Mouse (Mus musculus) spleen, adult 2 months (tissue): ENCODE results near the gene Ikzf1. TPM values are rescaled to one million over a fixed set of nuclear protein-coding genes. Genes with fewer than 3 reads are reported as not detected.

Experiments
- DNase-seq, 2 experiments: peaks; one replicate each; pipeline versions ENCODE4 v3.0.0 to v3.0.0-alpha.2; 2012 to 2021; ENCODE audit warnings: low spot score in 2 of 2, low read depth in 1 of 2
- H3K27ac ChIP-seq: fragments of 200-500 bp; 2 replicates; pipeline ENCODE4 v1.5.1; 2012; ENCODE audit warnings: low read length, inconsistent platforms; ENCODE audit not compliant: insufficient read depth
- H3K27me3 ChIP-seq: fragments of 200-500 bp; 2 replicates; pipeline ENCODE4 v1.6.1; 2012; ENCODE audit warnings: mild to moderate bottlenecking, moderate library complexity, low read length, inconsistent platforms; ENCODE audit not compliant: control insufficient read depth, insufficient read depth
- H3K36me3 ChIP-seq: fragments of 200-500 bp; 2 replicates; pipeline ENCODE4 v1.6.1; 2012; ENCODE audit warnings: mild to moderate bottlenecking, low read length, inconsistent platforms; ENCODE audit not compliant: control insufficient read depth, insufficient read depth
- H3K4me1 ChIP-seq: fragments of 200-500 bp; 2 replicates; pipeline ENCODE4 v1.6.1; 2011; ENCODE audit warnings: inconsistent platforms; ENCODE audit not compliant: control insufficient read depth, insufficient read depth, insufficient read length
- H3K4me3 ChIP-seq: fragments of 200-500 bp; 2 replicates; pipeline ENCODE4 v1.5.1; 2011; ENCODE audit warnings: mild to moderate bottlenecking, inconsistent platforms; ENCODE audit not compliant: insufficient read depth, insufficient read length; ENCODE audit errors: extremely low read depth
- CTCF ChIP-seq: fragments of 200-500 bp; IDR thresholded peaks from 2 replicates; pipeline ENCODE4 v1.5.1; 2011; ENCODE audit warnings: mild to moderate bottlenecking, inconsistent platforms; ENCODE audit not compliant: insufficient read depth, insufficient read length, insufficient replicate concordance; ENCODE audit errors: extremely low read depth
- POLR2A ChIP-seq: fragments of 200-500 bp; IDR thresholded peaks from 2 replicates; pipeline ENCODE4 v1.6.1; 2011; ENCODE audit warnings: low read depth, low read length, inconsistent platforms
- WGBS: fragments of 180-500 bp; shearing (Covaris S2); methylation state at CpG from one replicate; pipeline ENCODE4 v1.1.7; 2018; 5-methylcytosine and 5-hydroxymethylcytosine counted together
- polyA plus RNA-seq: library from polyadenylated mRNA; depleted of rRNA; stranded (reverse); fragments of >200 nt; gene quantifications from 2 replicates; pipeline ENCODE4 v1.2.3, GENCODE M21; 2012

Gene Ikzf1
- polyA plus RNA-seq, 1 experiment: 258 TPM

DNA sequence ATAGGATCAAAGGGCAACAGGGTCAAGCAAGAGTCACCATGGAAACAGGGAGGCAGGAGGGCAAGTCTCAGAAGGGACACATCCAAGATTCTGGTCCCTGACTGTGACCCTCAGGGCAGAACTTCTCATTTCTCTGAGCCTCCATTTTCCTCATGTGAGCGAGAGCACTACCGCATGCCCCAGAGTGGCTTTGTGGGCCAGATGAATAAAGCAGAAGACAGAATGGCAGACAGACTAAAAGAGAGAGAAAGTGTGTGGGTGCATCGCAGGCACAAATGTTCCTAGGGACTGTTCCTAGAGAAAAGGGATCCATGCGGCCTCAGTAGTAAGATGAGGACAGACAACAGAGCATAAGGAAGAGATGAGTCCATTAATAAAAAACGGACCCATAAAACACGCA lies 24.5 kb downstream of the Ikzf1 start:
- no peak for TF ChIP-seq POLR2A
- no peak for TF ChIP-seq CTCF
- no peak overlapping the region for H3K27ac ChIP-seq
- H3K4me3 ChIP-seq: no peak overlapping the region
- no peak for DNase-seq
- H3K27me3 ChIP-seq: no peaks in the 10 kb centered on the region
- peaks cover 27% of the 10 kb centered on the region for H3K4me1 ChIP-seq
- peaks cover 42% of the 10 kb centered on the region for H3K36me3 ChIP-seq
- 87% methylated on average over 6 of the region's 6 CpGs for WGBS

DNA sequence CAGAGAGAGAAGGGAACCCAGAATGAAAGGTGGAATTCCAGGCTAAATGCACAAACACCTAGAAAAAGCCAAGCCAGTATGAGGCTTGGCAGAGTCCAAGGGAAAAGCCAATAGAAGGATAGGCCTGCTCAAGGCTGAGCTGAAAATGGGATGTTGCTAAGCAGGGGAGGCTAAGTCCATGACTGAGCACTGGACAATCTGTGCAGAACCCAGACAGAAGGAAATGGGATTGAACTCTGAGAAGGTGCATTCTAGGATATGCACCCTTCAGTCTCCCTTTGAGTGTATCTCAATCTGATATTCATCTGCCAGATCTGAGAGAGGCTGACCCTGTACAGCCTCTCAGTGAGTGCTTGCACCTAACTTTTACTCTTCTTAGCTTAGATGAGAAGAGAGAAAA lies 25.9 kb downstream of the Ikzf1 start:
- Histone ChIP-seq H3K4me3 (no peak overlapping the region), H3K36me3 (peaks cover 39% of the 10 kb centered on the region), H3K4me1 (peaks cover 32% of the 10 kb centered on the region), H3K27me3 (no peaks in the 10 kb centered on the region), H3K27ac (peak overlapping the region; percentile 46; the same call in 1 of the 2 replicates)
- DNase-seq: no peak
- TF ChIP-seq CTCF (no peak), POLR2A (no peak)

DNA sequence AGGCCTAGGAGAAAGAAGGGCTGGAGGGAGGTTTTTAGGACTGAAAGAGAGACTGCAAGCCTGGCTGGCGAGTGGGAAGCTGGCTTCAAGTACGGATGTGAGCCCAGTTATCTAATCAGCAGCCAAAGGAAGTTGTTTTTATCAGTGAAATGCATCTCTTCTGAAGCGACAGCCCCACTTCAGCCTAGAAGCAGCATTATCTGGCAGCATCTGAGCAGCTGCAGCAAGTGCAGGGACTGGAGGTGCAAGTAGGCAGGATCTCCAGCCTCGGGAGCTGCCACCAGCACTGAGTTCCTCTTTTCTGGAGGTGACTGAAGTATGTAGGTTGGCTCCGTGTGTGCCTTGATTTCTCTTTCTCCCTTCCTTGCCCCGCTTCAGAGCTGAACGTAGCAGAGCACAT lies 26.9 kb downstream of the Ikzf1 start:
- Histone ChIP-seq H3K4me1 (peaks cover 35% of the 10 kb centered on the region), H3K27me3 (no peaks in the 10 kb centered on the region), H3K36me3 (peaks cover 37% of the 10 kb centered on the region), H3K4me3 (no peak overlapping the region), H3K27ac (peak overlapping the region; percentile 27)
- no peak for DNase-seq
- WGBS: 29% methylated on average over 7 of the region's 7 CpGs
- no peak for TF ChIP-seq POLR2A
- TF ChIP-seq CTCF: no peak

DNA sequence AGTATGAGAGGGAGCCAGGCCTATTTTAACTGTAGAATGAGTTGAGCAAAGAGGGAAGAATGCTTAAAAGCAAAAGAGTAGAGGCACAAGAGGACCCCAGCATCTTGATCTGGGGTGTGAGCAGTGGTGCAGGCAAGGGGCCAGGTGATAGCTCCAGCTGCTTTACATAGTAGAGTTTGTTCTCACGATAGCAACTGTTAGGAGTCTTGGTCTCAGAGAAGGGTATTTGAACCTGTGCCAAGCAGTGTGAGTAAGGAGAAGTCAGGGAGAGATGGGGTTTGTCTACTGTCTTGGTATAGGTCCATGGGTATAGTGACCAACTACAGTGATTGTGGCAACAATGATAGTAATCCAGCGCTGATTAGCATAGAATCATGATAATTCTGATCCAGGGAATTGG lies 29.9 kb downstream of the Ikzf1 start:
- H3K36me3 ChIP-seq: peaks cover 32% of the 10 kb centered on the region
- 43% methylated on average over 2 of the region's 2 CpGs for WGBS
- peak overlapping the region; percentile 82 for H3K27ac ChIP-seq
- H3K4me1 ChIP-seq: peaks cover 49% of the 10 kb centered on the region; the same call in 1 of the 2 replicates
- no peak for DNase-seq
- no peak overlapping the region for H3K4me3 ChIP-seq
- H3K27me3 ChIP-seq: no peaks in the 10 kb centered on the region
- TF ChIP-seq POLR2A (no peak), CTCF (no peak)

DNA sequence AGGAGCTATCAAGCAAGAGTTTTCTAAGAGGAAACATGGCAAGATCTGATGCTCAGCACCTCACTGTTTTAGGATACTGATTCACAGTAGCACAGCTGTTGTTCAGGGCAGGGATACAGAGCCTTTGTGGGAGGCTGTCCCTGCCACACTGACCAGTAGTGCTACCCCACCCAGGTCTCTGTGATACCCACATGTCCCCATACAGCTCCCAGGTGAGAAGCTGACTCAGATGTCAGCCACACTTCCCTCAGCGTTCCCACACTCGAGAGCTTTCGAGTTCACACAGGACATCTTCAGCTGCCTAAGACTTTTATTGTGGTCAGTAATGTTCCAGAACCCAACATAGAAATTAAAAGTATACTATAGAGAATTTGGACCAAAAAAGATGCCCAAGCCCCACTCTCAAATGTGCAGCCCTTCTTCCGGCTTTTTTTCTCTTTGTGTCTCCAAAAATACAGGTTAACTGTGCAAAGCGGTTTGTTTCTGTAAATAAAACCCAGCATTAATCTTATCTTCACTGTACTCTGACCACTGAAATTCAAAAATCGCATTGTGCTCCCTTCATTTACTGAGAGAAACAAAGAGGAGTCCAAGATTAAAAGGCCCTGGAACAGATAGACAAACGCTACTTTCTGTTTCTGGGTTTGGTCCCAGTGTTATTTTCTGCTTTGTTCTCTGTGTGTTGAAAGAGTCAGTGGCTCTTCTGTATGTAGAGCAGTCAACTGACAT lies 31.3 kb downstream of the Ikzf1 start:
- TF ChIP-seq CTCF (no peak), POLR2A (no peak)
- peaks cover 24% of the 10 kb centered on the region for H3K36me3 ChIP-seq
- H3K27me3 ChIP-seq: no peaks in the 10 kb centered on the region
- H3K27ac ChIP-seq: peak overlapping the region; percentile 82
- H3K4me1 ChIP-seq: peaks cover 46% of the 10 kb centered on the region
- DNase-seq: no peak
- 16% methylated on average over 7 of the region's 7 CpGs for WGBS
- H3K4me3 ChIP-seq: no peak overlapping the region

DNA sequence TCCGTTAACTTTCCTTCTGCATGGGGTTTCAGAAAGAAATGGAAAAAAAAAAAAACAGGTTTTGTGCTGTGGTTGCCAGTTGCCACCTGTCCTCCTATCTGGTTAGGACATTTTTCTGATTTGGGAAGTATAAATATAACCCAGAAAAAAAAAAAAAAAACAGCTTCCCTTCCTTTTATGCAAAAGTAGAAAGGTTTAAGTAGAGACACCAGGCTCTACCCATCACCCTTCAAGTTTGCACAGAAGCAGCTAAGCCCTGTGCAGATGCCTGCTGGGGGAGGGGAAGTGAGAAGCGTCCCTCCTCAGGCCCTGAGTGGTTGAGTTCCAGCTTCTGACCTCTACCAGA lies 31.9 kb downstream of the Ikzf1 start:
- 19% methylated on average over 2 of the region's 2 CpGs for WGBS
- H3K4me3 ChIP-seq: no peak overlapping the region
- no peaks in the 10 kb centered on the region for H3K27me3 ChIP-seq
- no peak for TF ChIP-seq CTCF
- peak overlapping the region; percentile 82; the same call in 1 of the 2 replicates for H3K27ac ChIP-seq
- peaks cover 49% of the 10 kb centered on the region for H3K4me1 ChIP-seq
- DNase-seq: peak in 1 of 2 experiments; percentile 69
- H3K36me3 ChIP-seq: peaks cover 27% of the 10 kb centered on the region

DNA sequence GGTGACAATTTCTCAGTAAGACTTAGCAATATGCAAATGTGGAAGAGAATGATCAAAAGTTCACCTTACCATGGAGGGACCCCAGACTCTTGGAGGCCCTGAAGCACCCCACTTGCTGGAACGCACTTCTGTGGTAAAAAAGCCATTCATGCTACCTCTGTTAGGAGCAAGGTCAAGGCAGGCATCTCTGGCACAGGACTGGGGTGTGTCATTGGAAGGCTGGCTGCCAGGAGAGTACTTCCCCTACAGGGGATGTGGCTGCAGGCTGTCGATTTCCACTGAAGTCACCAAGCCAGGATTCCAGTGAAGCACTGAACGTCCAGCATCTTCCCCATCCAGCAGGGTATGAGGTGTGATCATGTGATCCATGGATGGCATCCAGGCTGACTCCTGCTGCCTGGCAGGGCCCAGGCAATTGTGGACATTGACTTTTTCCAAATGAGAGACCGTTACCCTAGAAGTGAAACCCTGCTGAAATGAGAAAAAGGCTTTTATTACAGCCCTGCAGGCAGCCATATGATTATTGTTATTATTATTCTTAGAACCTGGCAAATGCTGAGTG lies 32.9 kb downstream of the Ikzf1 start:
- Histone ChIP-seq H3K4me3 (no peak overlapping the region), H3K27ac (peak overlapping the region; percentile 26), H3K27me3 (no peaks in the 10 kb centered on the region), H3K36me3 (peaks cover 27% of the 10 kb centered on the region), H3K4me1 (peaks cover 41% of the 10 kb centered on the region)
- TF ChIP-seq CTCF: no peak
- TF ChIP-seq POLR2A: no peak
- 58% methylated on average over 4 of the region's 4 CpGs for WGBS
- DNase-seq: no peak
